ENCODE assay signal across 25 mouse cellular contexts in the genomic region with DNA sequence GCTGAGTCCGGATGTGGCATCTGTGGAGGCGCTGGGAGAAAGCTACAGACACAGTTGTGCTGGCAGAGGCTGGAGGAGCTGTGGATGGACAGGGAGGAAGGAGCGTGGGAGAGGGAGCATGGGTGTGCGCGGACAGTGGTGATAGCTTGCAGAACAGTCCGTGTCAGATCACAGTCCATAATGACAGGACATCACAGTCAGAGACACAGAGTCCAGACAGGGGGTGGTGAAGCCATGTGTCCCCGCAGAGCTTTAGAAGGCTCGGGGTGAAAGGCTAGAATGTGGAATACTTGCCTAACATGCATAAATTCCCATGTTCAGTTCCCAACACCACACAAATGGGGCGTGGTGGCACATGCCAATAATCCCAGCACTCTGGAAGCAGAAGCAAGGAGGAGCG. TPM values are rescaled to one million over a fixed set of nuclear protein-coding genes. Genes with fewer than 3 reads are reported as not detected.
DNase-seq lines count a peak whose midpoint lies in the region; ATAC-seq and TF ChIP-seq lines count a peak whose summit lies in the region.
"Had no signal": no experiment of that assay in that cellular context is flagged by ENCODE, and none has a peak within 500 bp of the region (broad histone marks: within the 10 kb centered on the region; RNA-seq: fewer than 3 reads in every experiment).

No protein-coding gene starts in this region.

- peaks cover 7% of the 10 kb centered on the region; the same call in 1 of the 2 replicates for H3K9me3 ChIP-seq in embryonic facial prominence, embryonic 14.5 days (ENCODE audit: control insufficient read depth, low read length)
- H3K9me3 ChIP-seq in lung, embryonic 16.5 days (ENCODE audit: control insufficient read depth, low read length) = no peaks in the 10 kb centered on the region
- no peaks in the 10 kb centered on the region for H3K9me3 ChIP-seq in forebrain, embryonic 16.5 days (ENCODE audit: control insufficient read depth, low read length)
- H3K9me3 ChIP-seq: forebrain, embryonic 12.5 days had no signal

- DNase-seq in gastrocnemius, adult 2 months = no peak
- no peak for DNase-seq in gastrocnemius, postnatal 14 days
- DNase-seq in embryonic facial prominence, embryonic 14.5 days (ENCODE audit: low spot score) = no peak
- DNase-seq in lung, postnatal 25 days (ENCODE audit: low spot score) = peak; percentile 36
- no peak for DNase-seq in left cerebral cortex, postnatal 25 days (ENCODE audit: low spot score in 2 of 2)
- DNase-seq in adrenal gland, postnatal 10 days = no peak
- DNase-seq: adrenal gland, postnatal 25 days; cerebellum, adult 18-20 months; cerebellum, postnatal 10 days; forebrain, postnatal 0 days; gastrocnemius, postnatal 36 days; heart, adult 11 months; heart, postnatal 36 days had no signal

- H3K27ac ChIP-seq in gastrocnemius, adult 2 months = 0 out of 2 replicates have a peak overlapping the region, but pooled peaks have one; percentile 20
- no peak overlapping the region for H3K27ac ChIP-seq in embryonic facial prominence, embryonic 14.5 days (replicated peaks; ENCODE audit: low read depth, low read length)
- H3K27ac ChIP-seq in lung, embryonic 16.5 days (ENCODE audit: low read length) = peak overlapping the region; percentile 54
- no peak overlapping the region for H3K27ac ChIP-seq in forebrain, embryonic 16.5 days (ENCODE audit: low read length)
- H3K27ac ChIP-seq: forebrain, embryonic 12.5 days; heart, embryonic 13.5 days; hindbrain, embryonic 15.5 days had no signal

- 69% methylated on average over 10 of the region's 10 CpGs for WGBS in embryonic facial prominence, embryonic 14.5 days
- WGBS in lung, embryonic 16.5 days = 47% methylated on average over 10 of the region's 10 CpGs
- WGBS in forebrain, embryonic 16.5 days = 84% methylated on average over 10 of the region's 10 CpGs

- no peaks in the 10 kb centered on the region for H3K36me3 ChIP-seq in embryonic facial prominence, embryonic 14.5 days (ENCODE audit: control insufficient read depth, insufficient read depth, low read length)
- no peaks in the 10 kb centered on the region for H3K36me3 ChIP-seq in lung, embryonic 16.5 days (ENCODE audit: control insufficient read depth, insufficient read depth, low read length)
- H3K36me3 ChIP-seq in forebrain, embryonic 16.5 days (ENCODE audit: control insufficient read depth, insufficient read depth) = no peaks in the 10 kb centered on the region
- H3K36me3 ChIP-seq: forebrain, embryonic 12.5 days; heart, embryonic 13.5 days; hindbrain, embryonic 15.5 days had no signal

- no peak overlapping the region for H3K4me3 ChIP-seq in gastrocnemius, adult 2 months
- no peak overlapping the region for H3K4me3 ChIP-seq in embryonic facial prominence, embryonic 14.5 days (ENCODE audit: low read depth, low read length)
- H3K4me3 ChIP-seq in lung, embryonic 16.5 days (ENCODE audit: low read length) = no peak overlapping the region
- H3K4me3 ChIP-seq in forebrain, embryonic 16.5 days (replicated peaks; ENCODE audit: low read length) = no peak overlapping the region
- H3K4me3 ChIP-seq: forebrain, embryonic 12.5 days; heart, embryonic 13.5 days; hindbrain, embryonic 15.5 days had no signal

- no peaks in the 10 kb centered on the region for H3K27me3 ChIP-seq in embryonic facial prominence, embryonic 14.5 days (replicated peaks; ENCODE audit: control insufficient read depth, insufficient read depth, low read length)
- no peaks in the 10 kb centered on the region for H3K27me3 ChIP-seq in lung, embryonic 16.5 days (ENCODE audit: control insufficient read depth, insufficient read depth, low read depth, low read length)
- no peaks in the 10 kb centered on the region for H3K27me3 ChIP-seq in forebrain, embryonic 16.5 days (replicated peaks; ENCODE audit: control insufficient read depth, insufficient read depth, low read length)
- H3K27me3 ChIP-seq: forebrain, embryonic 12.5 days; heart, embryonic 13.5 days; hindbrain, embryonic 15.5 days had no signal

- H3K4me2 ChIP-seq in embryonic facial prominence, embryonic 14.5 days (ENCODE audit: low read depth, low read length) = no peak overlapping the region
- no peak overlapping the region for H3K4me2 ChIP-seq in lung, embryonic 16.5 days (ENCODE audit: low read depth, low read length)
- H3K4me2 ChIP-seq in forebrain, embryonic 16.5 days (ENCODE audit: low read length) = no peak overlapping the region
- H3K4me2 ChIP-seq: forebrain, embryonic 12.5 days; heart, embryonic 13.5 days; hindbrain, embryonic 15.5 days had no signal

- no peak for ATAC-seq in embryonic facial prominence, embryonic 14.5 days (ENCODE audit: low read depth)
- ATAC-seq in lung, embryonic 16.5 days (ENCODE audit: low read depth) = peak; percentile 59
- ATAC-seq in forebrain, embryonic 16.5 days = no peak
- ATAC-seq: forebrain, postnatal 0 days had no signal

- H3K4me1 ChIP-seq in embryonic facial prominence, embryonic 14.5 days (ENCODE audit: control insufficient read depth, insufficient read depth, low read length) = peaks cover 6% of the 10 kb centered on the region
- H3K4me1 ChIP-seq in lung, embryonic 16.5 days (replicated peaks; ENCODE audit: control insufficient read depth, insufficient read depth, low read length) = peaks cover 23% of the 10 kb centered on the region
- no peaks in the 10 kb centered on the region; the same call in 1 of the 2 replicates for H3K4me1 ChIP-seq in forebrain, embryonic 16.5 days (replicated peaks; ENCODE audit: control insufficient read depth, insufficient read depth, low read length)
- H3K4me1 ChIP-seq: forebrain, embryonic 12.5 days; heart, embryonic 13.5 days had no signal

- intact Hi-C loops in gastrocnemius, adult 2 months (cut with DNase I) = no loop called here
- intact Hi-C loops in gastrocnemius, postnatal 14 days (cut with DNase I; ENCODE audit: low total_unique reads) = no loop called here
- intact Hi-C loops in left cerebral cortex, postnatal 25 days (cut with DNase I) = no loop called here

- no peak for TF ChIP-seq CTCF in gastrocnemius, adult 2 months (IDR thresholded peaks at IDR 0.05)

- H3K9ac ChIP-seq in embryonic facial prominence, embryonic 14.5 days (ENCODE audit: low read depth, low read length) = 0 out of 2 replicates have a peak overlapping the region, but pooled peaks have one; percentile 11
- no peak overlapping the region for H3K9ac ChIP-seq in lung, embryonic 16.5 days (ENCODE audit: low read length)
- no peak overlapping the region for H3K9ac ChIP-seq in forebrain, embryonic 16.5 days (replicated peaks; ENCODE audit: low read depth, low read length)
- H3K9ac ChIP-seq: forebrain, embryonic 12.5 days; forebrain, postnatal 0 days; heart, embryonic 13.5 days; hindbrain, embryonic 15.5 days had no signal

RNA-seq across cellular contexts. Expression of a gene that starts 29.7 kb away (rescaled TPM):
- total RNA-seq in gastrocnemius, adult 2 months (2021) = not detected
- total RNA-seq in gastrocnemius, postnatal 14 days (2021) = not detected
- polyA plus RNA-seq in embryonic facial prominence, embryonic 14.5 days (2014; fragmentation: Nextera tagmentation; extraction: Ambion mirVana) = not detected in 2 replicates
- polyA plus RNA-seq in lung, embryonic 16.5 days (2015; fragmentation: Nextera tagmentation; extraction: Ambion mirVana) = not detected in 2 replicates
- total RNA-seq in left cerebral cortex, postnatal 25 days (2021) = not detected
- not detected in 2 replicates for polyA plus RNA-seq in forebrain, embryonic 16.5 days (2015; fragmentation: Nextera tagmentation; extraction: Ambion mirVana)
- total RNA-seq in adrenal gland, postnatal 10 days (2021) = not detected
- total RNA-seq: adrenal gland, adult 18-20 months; adrenal gland, postnatal 25 days; forebrain, postnatal 0 days; gastrocnemius, adult 18-20 months; gastrocnemius, postnatal 36 days; heart, postnatal 36 days; MEL had no signal
- polyA plus RNA-seq: C2C12; embryonic facial prominence, embryonic 11.5 days; forebrain, embryonic 12.5 days; forebrain, postnatal 0 days; heart, embryonic 13.5 days; heart, postnatal 0 days; hindbrain, embryonic 11.5 days; hindbrain, embryonic 15.5 days had no signal

RNA-seq across cellular contexts. Expression of a gene that starts 38.5 kb away (rescaled TPM):
- total RNA-seq in gastrocnemius, adult 2 months (2021) = not detected
- total RNA-seq in gastrocnemius, postnatal 14 days (2021) = not detected
- 0.15 and 0.20 TPM in 2 replicates for polyA plus RNA-seq in embryonic facial prominence, embryonic 14.5 days (2014; fragmentation: Nextera tagmentation; extraction: Ambion mirVana)
- polyA plus RNA-seq in lung, embryonic 16.5 days (2015; fragmentation: Nextera tagmentation; extraction: Ambion mirVana) = 0.75 and 3.3 TPM in 2 replicates
- not detected for total RNA-seq in left cerebral cortex, postnatal 25 days (2021)
- not detected in 2 replicates for polyA plus RNA-seq in forebrain, embryonic 16.5 days (2015; fragmentation: Nextera tagmentation; extraction: Ambion mirVana)
- total RNA-seq in adrenal gland, postnatal 10 days (2021) = 1 to 10 TPM in 1 of 2 experiments, under 1 TPM in 1; 0.75 to 3.3 TPM
- total RNA-seq: adrenal gland, adult 18-20 months; adrenal gland, postnatal 25 days; forebrain, postnatal 0 days; gastrocnemius, adult 18-20 months; gastrocnemius, postnatal 36 days; heart, postnatal 36 days had no signal
- polyA plus RNA-seq: C2C12; forebrain, postnatal 0 days had no signal

RNA-seq across cellular contexts. Expression of a gene that starts 55.4 kb away (rescaled TPM):
- total RNA-seq in gastrocnemius, adult 2 months (2021) = 1 to 10 TPM; 4.2 to 4.6 TPM
- total RNA-seq in gastrocnemius, postnatal 14 days (2021) = 1 to 10 TPM; 4.9 to 6.2 TPM
- polyA plus RNA-seq in embryonic facial prominence, embryonic 14.5 days (2014; fragmentation: Nextera tagmentation; extraction: Ambion mirVana) = 10.6 and 18.2 TPM in 2 replicates
- 30.6 and 33.5 TPM in 2 replicates for polyA plus RNA-seq in lung, embryonic 16.5 days (2015; fragmentation: Nextera tagmentation; extraction: Ambion mirVana)
- total RNA-seq in left cerebral cortex, postnatal 25 days (2021) = 1 to 10 TPM; 9.0 to 9.8 TPM
- 8.4 and 10.6 TPM in 2 replicates for polyA plus RNA-seq in forebrain, embryonic 16.5 days (2015; fragmentation: Nextera tagmentation; extraction: Ambion mirVana)
- 10 to 100 TPM; 23.6 to 24.2 TPM for total RNA-seq in adrenal gland, postnatal 10 days (2021)

Comparison
In these comparisons a context has a peak if more than half of its experiments do, and no peak if none do; other contexts are left out.
1. H3K27ac ChIP-seq: peak in gastrocnemius, adult 2 months (single experiment) and lung, embryonic 16.5 days (single experiment); none in embryonic facial prominence, embryonic 14.5 days (single experiment) and forebrain, embryonic 16.5 days (single experiment).